Mouse (Mus musculus): Measurements from ENCODE around the gene Myo1c.

Gene Myo1c

GRCm38 (mm10) chr11:75649155-75649561 is 1.1 kb upstream of the Myo1c start:
- peak in 1 of 2 experiments; percentile 24 for DNase-seq (ENCODE audit: low spot score in 2 of 2)

GRCm38 (mm10) chr11:75650958-75651425 is 688 bp downstream of the Myo1c start:
- DNase-seq (ENCODE audit: low spot score in 2 of 2): no peak

GRCm38 (mm10) chr11:75651426-75652221 is 1.3 kb downstream of the Myo1c start:
- DNase-seq (ENCODE audit: low spot score in 2 of 2): peak; percentile 79 to 91

- DNase-seq (ENCODE audit: low spot score in 2 of 2): peak; percentile 59 to 71
Observed at GRCm38 (mm10) chr11:75652222-75652941, 2.1 kb downstream of the Myo1c start.

GRCm38 (mm10) chr11:75652942-75653684 is 2.8 kb downstream of the Myo1c start:
- peak; percentile 53 to 54 for DNase-seq (ENCODE audit: low spot score in 2 of 2)

- peak; percentile 87 to 92 for DNase-seq (ENCODE audit: low spot score in 2 of 2)
Observed at GRCm38 (mm10) chr11:75653781-75654470, 3.6 kb downstream of the Myo1c start.

- DNase-seq (ENCODE audit: low spot score in 2 of 2): peak in 1 of 2 experiments; percentile 86
Observed at GRCm38 (mm10) chr11:75654471-75655390, 4.4 kb downstream of the Myo1c start.

- DNase-seq (ENCODE audit: low spot score in 2 of 2): peak; percentile 75 to 79
Observed at GRCm38 (mm10) chr11:75655621-75656545, 5.6 kb downstream of the Myo1c start.

- DNase-seq (ENCODE audit: low spot score in 2 of 2): peak; percentile 39 to 48
Observed at GRCm38 (mm10) chr11:75656621-75657590, 6.6 kb downstream of the Myo1c start.

GRCm38 (mm10) chr11:75657841-75658240 is 7.5 kb downstream of the Myo1c start:
- peak in 1 of 2 experiments; percentile 12 for DNase-seq (ENCODE audit: low spot score in 2 of 2)

GRCm38 (mm10) chr11:75658311-75658710 is 8.0 kb downstream of the Myo1c start:
- peak in 1 of 2 experiments; percentile 15 for DNase-seq (ENCODE audit: low spot score in 2 of 2)

GRCm38 (mm10) chr11:75658996-75659750 is 8.9 kb downstream of the Myo1c start:
- DNase-seq (ENCODE audit: low spot score in 2 of 2): peak in 1 of 2 experiments; percentile 10

- DNase-seq (ENCODE audit: low spot score in 2 of 2): peak in 1 of 2 experiments; percentile 15
Observed at GRCm38 (mm10) chr11:75660081-75660590, 9.8 kb downstream of the Myo1c start.

GRCm38 (mm10) chr11:75660941-75661800 is 10.9 kb downstream of the Myo1c start:
- no peak for DNase-seq (ENCODE audit: low spot score in 2 of 2)

- DNase-seq (ENCODE audit: low spot score in 2 of 2): no peak
Observed at GRCm38 (mm10) chr11:75662131-75662530, 11.8 kb downstream of the Myo1c start.

GRCm38 (mm10) chr11:75666296-75666695 is 16.0 kb downstream of the Myo1c start:
- DNase-seq (ENCODE audit: low spot score in 2 of 2): no peak

Measured in spleen, postnatal 10 days (tissue).